Mouse (Mus musculus): ENCODE measurements around the gene Klc3. TPM values are rescaled to one million over a fixed set of nuclear protein-coding genes. Genes with fewer than 3 reads are reported as not detected.

Gene Klc3
- polyA plus RNA-seq, 1 experiment from 2014 or later, result 5.7 TPM

- Histone ChIP-seq H3K27me3 (ENCODE audit: control insufficient read depth, insufficient read depth, low read length) (peaks cover 30% of the 10 kb centered on the region), H3K9ac (ENCODE audit: low read depth, low read length) (no peak overlapping the region), H3K9me3 (ENCODE audit: control insufficient read depth, low read length) (no peaks in the 10 kb centered on the region), H3K4me1 (ENCODE audit: control insufficient read depth, insufficient read depth, low read length) (peaks cover 3% of the 10 kb centered on the region; the same call in 1 of the 2 replicates), H3K4me2 (replicated peaks; ENCODE audit: low read depth, low read length) (no peak overlapping the region), H3K4me3 (ENCODE audit: low read length) (no peak overlapping the region), H3K36me3 (ENCODE audit: control insufficient read depth, insufficient read depth, low read length) (no peaks in the 10 kb centered on the region), H3K27ac (ENCODE audit: low read depth, low read length) (no peak overlapping the region)
- 71% methylated on average over 15 of the region's 15 CpGs for WGBS
- ATAC-seq (ENCODE audit: low FRiP score, low TSS enrichment), result no peak
Measured at GRCm38 (mm10) chr7:19416590-19416989, 12.7 kb upstream of the Klc3 start.

- H3K36me3 ChIP-seq (ENCODE audit: control insufficient read depth, insufficient read depth, low read length), result no peaks in the 10 kb centered on the region
- no peak for ATAC-seq (ENCODE audit: low FRiP score, low TSS enrichment)
- H3K9ac ChIP-seq (ENCODE audit: low read depth, low read length), result no peak overlapping the region
- WGBS, result 83% methylated on average over 3 of the region's 3 CpGs
- H3K4me3 ChIP-seq (ENCODE audit: low read length), result no peak overlapping the region
- H3K4me1 ChIP-seq (ENCODE audit: control insufficient read depth, insufficient read depth, low read length), result no peaks in the 10 kb centered on the region
- H3K27me3 ChIP-seq (ENCODE audit: control insufficient read depth, insufficient read depth, low read length), result peaks cover 12% of the 10 kb centered on the region; the same call in 1 of the 2 replicates
- no peak overlapping the region for H3K4me2 ChIP-seq (replicated peaks; ENCODE audit: low read depth, low read length)
- no peaks in the 10 kb centered on the region for H3K9me3 ChIP-seq (ENCODE audit: control insufficient read depth, low read length)
- H3K27ac ChIP-seq (ENCODE audit: low read depth, low read length), result no peak overlapping the region
Measured at GRCm38 (mm10) chr7:19413525-19413924, 9.6 kb upstream of the Klc3 start.

- no peak overlapping the region for H3K4me3 ChIP-seq (ENCODE audit: low read length)
- no peaks in the 10 kb centered on the region for H3K4me1 ChIP-seq (ENCODE audit: control insufficient read depth, insufficient read depth, low read length)
- no peak for ATAC-seq (ENCODE audit: low FRiP score, low TSS enrichment)
- H3K4me2 ChIP-seq (replicated peaks; ENCODE audit: low read depth, low read length), result no peak overlapping the region
- H3K9me3 ChIP-seq (ENCODE audit: control insufficient read depth, low read length), result no peaks in the 10 kb centered on the region
- H3K9ac ChIP-seq (ENCODE audit: low read depth, low read length), result no peak overlapping the region
- H3K27me3 ChIP-seq (ENCODE audit: control insufficient read depth, insufficient read depth, low read length), result peaks cover 6% of the 10 kb centered on the region; the same call in 1 of the 2 replicates
- H3K36me3 ChIP-seq (ENCODE audit: control insufficient read depth, insufficient read depth, low read length), result no peaks in the 10 kb centered on the region
- no peak overlapping the region for H3K27ac ChIP-seq (ENCODE audit: low read depth, low read length)
- WGBS, result 80% methylated on average over 5 of the region's 5 CpGs
Measured at GRCm38 (mm10) chr7:19411783-19412182, 7.9 kb upstream of the Klc3 start.

- 76% methylated on average over 11 of the region's 11 CpGs for WGBS
- Histone ChIP-seq H3K4me1 (ENCODE audit: control insufficient read depth, insufficient read depth, low read length) (no peaks in the 10 kb centered on the region), H3K27ac (ENCODE audit: low read depth, low read length) (no peak overlapping the region), H3K4me2 (replicated peaks; ENCODE audit: low read depth, low read length) (no peak overlapping the region), H3K4me3 (ENCODE audit: low read length) (no peak overlapping the region), H3K9me3 (ENCODE audit: control insufficient read depth, low read length) (no peaks in the 10 kb centered on the region), H3K36me3 (ENCODE audit: control insufficient read depth, insufficient read depth, low read length) (no peaks in the 10 kb centered on the region), H3K9ac (ENCODE audit: low read depth, low read length) (no peak overlapping the region), H3K27me3 (ENCODE audit: control insufficient read depth, insufficient read depth, low read length) (peaks cover 3% of the 10 kb centered on the region; the same call in 1 of the 2 replicates)
- no peak for ATAC-seq (ENCODE audit: low FRiP score, low TSS enrichment)
Measured at GRCm38 (mm10) chr7:19410766-19411344, 7.0 kb upstream of the Klc3 start.

GRCm38 (mm10) chr7:19409753-19410152, 5.8 kb upstream of the Klc3 start:
- H3K4me3 ChIP-seq (ENCODE audit: low read length), result no peak overlapping the region
- ATAC-seq (ENCODE audit: low FRiP score, low TSS enrichment), result no peak
- H3K4me1 ChIP-seq (ENCODE audit: control insufficient read depth, insufficient read depth, low read length), result no peaks in the 10 kb centered on the region
- no peak overlapping the region for H3K4me2 ChIP-seq (replicated peaks; ENCODE audit: low read depth, low read length)
- H3K9ac ChIP-seq (ENCODE audit: low read depth, low read length), result no peak overlapping the region
- no peak overlapping the region for H3K27ac ChIP-seq (ENCODE audit: low read depth, low read length)
- WGBS, result 34% methylated on average over 6 of the region's 6 CpGs
- H3K27me3 ChIP-seq (ENCODE audit: control insufficient read depth, insufficient read depth, low read length), result peaks cover 5% of the 10 kb centered on the region
- no peaks in the 10 kb centered on the region for H3K9me3 ChIP-seq (ENCODE audit: control insufficient read depth, low read length)
- H3K36me3 ChIP-seq (ENCODE audit: control insufficient read depth, insufficient read depth, low read length), result no peaks in the 10 kb centered on the region

GRCm38 (mm10) chr7:19405417-19405816, 1.5 kb upstream of the Klc3 start:
- H3K9ac ChIP-seq (ENCODE audit: low read depth, low read length), result no peak overlapping the region
- no peak overlapping the region for H3K27ac ChIP-seq (ENCODE audit: low read depth, low read length)
- H3K4me2 ChIP-seq (replicated peaks; ENCODE audit: low read depth, low read length), result no peak overlapping the region; the same call in 1 of the 2 replicates
- peaks cover 32% of the 10 kb centered on the region for H3K27me3 ChIP-seq (ENCODE audit: control insufficient read depth, insufficient read depth, low read length)
- 3% methylated on average over 19 of the region's 19 CpGs for WGBS
- ATAC-seq (ENCODE audit: low FRiP score, low TSS enrichment), result peak; percentile 65
- peaks cover 3% of the 10 kb centered on the region; the same call in 1 of the 2 replicates for H3K9me3 ChIP-seq (ENCODE audit: control insufficient read depth, low read length)
- H3K4me1 ChIP-seq (ENCODE audit: control insufficient read depth, insufficient read depth, low read length), result no peaks in the 10 kb centered on the region
- no peaks in the 10 kb centered on the region for H3K36me3 ChIP-seq (ENCODE audit: control insufficient read depth, insufficient read depth, low read length)
- H3K4me3 ChIP-seq (ENCODE audit: low read length), result no peak overlapping the region

GRCm38 (mm10) chr7:19404476-19404875, 572 bp upstream of the Klc3 start, which contains the start of gene Ckm:
Gene Ckm (plus strand): TSS chr7:19404776.
- Histone ChIP-seq H3K36me3 (ENCODE audit: control insufficient read depth, insufficient read depth, low read length) (no peaks in the 10 kb centered on the region), H3K27me3 (ENCODE audit: control insufficient read depth, insufficient read depth, low read length) (peaks cover 32% of the 10 kb centered on the region), H3K9me3 (ENCODE audit: control insufficient read depth, low read length) (peaks cover 3% of the 10 kb centered on the region; the same call in 1 of the 2 replicates), H3K4me2 (replicated peaks; ENCODE audit: low read depth, low read length) (peak within 1 kb of the TSS; percentile 96), H3K9ac (ENCODE audit: low read depth, low read length) (peak within 1 kb of the TSS; percentile 60), H3K4me1 (ENCODE audit: control insufficient read depth, insufficient read depth, low read length) (no peaks in the 10 kb centered on the region), H3K27ac (ENCODE audit: low read depth, low read length) (no peak within 1 kb of the TSS), H3K4me3 (ENCODE audit: low read length) (peak within 1 kb of the TSS; percentile 62)
- ATAC-seq (ENCODE audit: low FRiP score, low TSS enrichment), result no peak
- WGBS, result 47% methylated on average over 7 of the region's 7 CpGs

GRCm38 (mm10) chr7:19402535-19403112, 1.3 kb downstream of the Klc3 start:
- no peak overlapping the region for H3K4me3 ChIP-seq (ENCODE audit: low read length)
- H3K27ac ChIP-seq (ENCODE audit: low read depth, low read length), result no peak overlapping the region
- ATAC-seq (ENCODE audit: low FRiP score, low TSS enrichment), result no peak
- WGBS, result 80% methylated on average over 9 of the region's 9 CpGs
- H3K4me1 ChIP-seq (ENCODE audit: control insufficient read depth, insufficient read depth, low read length), result no peaks in the 10 kb centered on the region
- H3K9me3 ChIP-seq (ENCODE audit: control insufficient read depth, low read length), result peaks cover 3% of the 10 kb centered on the region; the same call in 1 of the 2 replicates
- peaks cover 32% of the 10 kb centered on the region for H3K27me3 ChIP-seq (ENCODE audit: control insufficient read depth, insufficient read depth, low read length)
- no peaks in the 10 kb centered on the region for H3K36me3 ChIP-seq (ENCODE audit: control insufficient read depth, insufficient read depth, low read length)
- H3K4me2 ChIP-seq (replicated peaks; ENCODE audit: low read depth, low read length), result no peak overlapping the region
- H3K9ac ChIP-seq (ENCODE audit: low read depth, low read length), result no peak overlapping the region

GRCm38 (mm10) chr7:19400946-19401345, 3.0 kb downstream of the Klc3 start:
- peaks cover 32% of the 10 kb centered on the region for H3K27me3 ChIP-seq (ENCODE audit: control insufficient read depth, insufficient read depth, low read length)
- ATAC-seq (ENCODE audit: low FRiP score, low TSS enrichment), result no peak
- no peak overlapping the region for H3K4me2 ChIP-seq (replicated peaks; ENCODE audit: low read depth, low read length)
- 86% methylated on average over 4 of the region's 4 CpGs for WGBS
- no peaks in the 10 kb centered on the region for H3K4me1 ChIP-seq (ENCODE audit: control insufficient read depth, insufficient read depth, low read length)
- H3K36me3 ChIP-seq (ENCODE audit: control insufficient read depth, insufficient read depth, low read length), result peaks cover under 1% of the 10 kb centered on the region
- H3K9me3 ChIP-seq (ENCODE audit: control insufficient read depth, low read length), result peaks cover 3% of the 10 kb centered on the region; the same call in 1 of the 2 replicates
- H3K4me3 ChIP-seq (ENCODE audit: low read length), result no peak overlapping the region
- H3K9ac ChIP-seq (ENCODE audit: low read depth, low read length), result no peak overlapping the region
- no peak overlapping the region for H3K27ac ChIP-seq (ENCODE audit: low read depth, low read length)
